In the genomic region with DNA sequence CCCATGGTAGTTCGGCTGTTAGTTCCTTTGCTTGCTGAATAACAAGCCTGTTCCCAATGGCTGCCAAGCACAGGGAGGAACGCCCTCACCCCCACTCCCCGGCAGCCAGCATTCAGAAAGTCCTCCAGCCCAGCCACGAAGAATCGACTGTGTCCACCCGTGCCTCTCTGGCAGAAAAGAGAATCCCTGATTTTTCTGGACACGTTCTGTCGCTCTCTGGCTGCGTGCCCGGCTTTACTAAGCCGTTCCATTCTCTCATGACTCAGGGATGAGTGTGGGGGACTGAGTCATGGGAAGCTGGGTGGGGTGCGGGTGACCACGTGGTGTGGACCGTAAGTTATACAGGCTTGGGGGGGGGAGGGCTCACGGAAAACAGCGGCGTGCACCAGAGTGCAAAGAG, we compare ENCODE assay signal across 9 mouse cellular contexts.
DNase-seq lines count a peak whose midpoint lies in the region; ATAC-seq lines count a peak whose summit lies in the region.
"Had no signal": no experiment of that assay in that cellular context is flagged by ENCODE, and none has a peak within 500 bp of the region (broad histone marks: within the 10 kb centered on the region; RNA-seq: fewer than 3 reads in every experiment).

No protein-coding gene starts in this region.

- no peak overlapping the region for H3K4me3 ChIP-seq in midbrain, embryonic 13.5 days (replicated peaks)
- no peak overlapping the region for H3K4me3 ChIP-seq in midbrain, embryonic 15.5 days
- no peak overlapping the region for H3K4me3 ChIP-seq in heart, embryonic 14.5 days (ENCODE audit: control insufficient read depth in 1 of 2, insufficient read depth in 1 of 2, low read depth in 1 of 2, low read length in 2 of 2)
- no peak overlapping the region for H3K4me3 ChIP-seq in liver, embryonic 12.5 days

- DNase-seq in cerebellum, adult 9-10 months, result peak; percentile 9
- DNase-seq in left cerebral cortex, adult 11 months (ENCODE audit: low spot score), result peak; percentile 48
- DNase-seq in retina, postnatal 1 day, result peak; percentile 50

- H3K4me1 ChIP-seq in midbrain, embryonic 13.5 days (replicated peaks), result no peaks in the 10 kb centered on the region
- H3K4me1 ChIP-seq in midbrain, embryonic 15.5 days, result no peaks in the 10 kb centered on the region
- no peaks in the 10 kb centered on the region for H3K4me1 ChIP-seq in heart, embryonic 14.5 days (ENCODE audit: control insufficient read depth in 2 of 2, insufficient read depth in 2 of 2, low read length in 2 of 2)
- H3K4me1 ChIP-seq in liver, embryonic 12.5 days, result no peaks in the 10 kb centered on the region

- H3K27ac ChIP-seq in midbrain, embryonic 13.5 days, result no peak overlapping the region
- no peak overlapping the region for H3K27ac ChIP-seq in midbrain, embryonic 15.5 days
- no peak overlapping the region for H3K27ac ChIP-seq in heart, embryonic 14.5 days (replicated peaks in 1 of 2; ENCODE audit: control insufficient read depth in 1 of 2, insufficient read depth in 1 of 2, low read depth in 2 of 2, low read length in 2 of 2)
- no peak overlapping the region for H3K27ac ChIP-seq in liver, embryonic 12.5 days
- H3K27ac ChIP-seq: liver, embryonic 14.5 days had no signal

- H3K9me3 ChIP-seq in midbrain, embryonic 13.5 days, result no peaks in the 10 kb centered on the region
- no peaks in the 10 kb centered on the region for H3K9me3 ChIP-seq in midbrain, embryonic 15.5 days
- H3K9me3 ChIP-seq in heart, embryonic 14.5 days (ENCODE audit: control insufficient read depth, low read length), result no peaks in the 10 kb centered on the region
- H3K9me3 ChIP-seq in liver, embryonic 12.5 days (replicated peaks), result peaks cover 4% of the 10 kb centered on the region; the same call in 1 of the 2 replicates

- WGBS in midbrain, embryonic 13.5 days, result 80% methylated on average over 17 of the region's 17 CpGs
- 69% methylated on average over 17 of the region's 17 CpGs for WGBS in midbrain, embryonic 15.5 days
- 65% methylated on average over 17 of the region's 17 CpGs for WGBS in heart, embryonic 14.5 days
- WGBS in liver, embryonic 12.5 days (ENCODE audit: insufficient replicate concordance), result 71% methylated on average over 17 of the region's 17 CpGs

- no peak overlapping the region for H3K4me2 ChIP-seq in midbrain, embryonic 13.5 days (replicated peaks)
- no peak overlapping the region for H3K4me2 ChIP-seq in midbrain, embryonic 15.5 days
- 0 out of 2 replicates have a peak overlapping the region, but pooled peaks have one; percentile 18 for H3K4me2 ChIP-seq in heart, embryonic 14.5 days (ENCODE audit: low read length)
- no peak overlapping the region for H3K4me2 ChIP-seq in liver, embryonic 12.5 days

- no peak overlapping the region for H3K9ac ChIP-seq in midbrain, embryonic 13.5 days (replicated peaks)
- no peak overlapping the region for H3K9ac ChIP-seq in midbrain, embryonic 15.5 days
- no peak overlapping the region for H3K9ac ChIP-seq in heart, embryonic 14.5 days (ENCODE audit: low read length)
- no peak overlapping the region for H3K9ac ChIP-seq in liver, embryonic 12.5 days
- H3K9ac ChIP-seq: liver, embryonic 14.5 days had no signal

- H3K36me3 ChIP-seq in midbrain, embryonic 13.5 days, result no peaks in the 10 kb centered on the region
- no peaks in the 10 kb centered on the region for H3K36me3 ChIP-seq in midbrain, embryonic 15.5 days (replicated peaks)
- H3K36me3 ChIP-seq in heart, embryonic 14.5 days (ENCODE audit: control insufficient read depth, insufficient read depth, low read length), result no peaks in the 10 kb centered on the region
- H3K36me3 ChIP-seq in liver, embryonic 12.5 days, result no peaks in the 10 kb centered on the region

- no peaks in the 10 kb centered on the region for H3K27me3 ChIP-seq in midbrain, embryonic 13.5 days
- H3K27me3 ChIP-seq in midbrain, embryonic 15.5 days (replicated peaks), result no peaks in the 10 kb centered on the region
- H3K27me3 ChIP-seq in heart, embryonic 14.5 days (ENCODE audit: control insufficient read depth, insufficient read depth, low read length), result no peaks in the 10 kb centered on the region
- no peaks in the 10 kb centered on the region for H3K27me3 ChIP-seq in liver, embryonic 12.5 days (replicated peaks)

- ATAC-seq in midbrain, embryonic 13.5 days, result 0 out of 2 replicates have a peak, but pooled peaks have one; percentile 37
- ATAC-seq in midbrain, embryonic 15.5 days (replicated peaks), result no peak
- ATAC-seq in heart, embryonic 14.5 days (ENCODE audit: insufficient number of reproducible peaks, insufficient read depth, low FRiP score, low read depth), result peak; percentile 54; the same call in 1 of the 2 replicates
- no peak for ATAC-seq in megakaryocyte-erythroid progenitor cell, adult 5-6 weeks (replicated peaks; ENCODE audit: low FRiP score, low TSS enrichment, poor library complexity, severe bottlenecking)
- ATAC-seq in liver, embryonic 12.5 days, result no peak

Comparison
In these comparisons a context has a peak if more than half of its experiments do, and no peak if none do; other contexts are left out.
1. ATAC-seq: peak in midbrain, embryonic 13.5 days (single experiment) and heart, embryonic 14.5 days (single experiment); none in midbrain, embryonic 15.5 days (single experiment), megakaryocyte-erythroid progenitor cell, adult 5-6 weeks (single experiment) and liver, embryonic 12.5 days (single experiment).
2. Peak in every context shown above with its lines, with median percentiles within 50 percentile points of each other: DNase-seq.